Mouse (Mus musculus): ENCODE data around the gene Jph3.

Gene Jph3

GRCm38 (mm10) chr8:121792159-121792558 is 62.7 kb downstream of the Jph3 start:
- DNase-seq, result no peak

GRCm38 (mm10) chr8:121792627-121793026 is 63.2 kb downstream of the Jph3 start:
- no peak for DNase-seq

DNA sequence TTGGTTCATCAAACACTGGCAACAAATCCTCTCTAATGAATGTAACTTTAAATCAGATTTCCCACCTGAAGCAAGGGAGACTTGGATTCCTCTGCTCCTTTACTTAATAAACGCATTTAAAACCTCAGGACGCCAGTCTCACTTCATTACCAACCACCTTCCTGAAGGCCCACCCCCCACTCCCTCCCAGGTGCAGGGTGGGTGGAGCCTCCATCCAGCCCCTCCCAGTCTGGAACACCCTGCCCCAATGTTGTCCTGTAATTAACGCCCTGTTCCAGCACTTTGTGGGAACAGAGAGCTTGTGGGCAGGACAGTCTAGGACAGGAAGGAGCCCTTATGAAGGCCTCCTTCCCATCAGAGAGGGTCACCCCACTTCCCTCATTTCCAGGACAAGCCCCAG is 64.7 kb downstream of the Jph3 start:
- DNase-seq, result no peak

GRCm38 (mm10) chr8:121795461-121795860 is 66.0 kb downstream of the Jph3 start:
- DNase-seq, result no peak

GRCm38 (mm10) chr8:121796406-121796805 is 67.0 kb downstream of the Jph3 start:
- no peak for DNase-seq

DNA sequence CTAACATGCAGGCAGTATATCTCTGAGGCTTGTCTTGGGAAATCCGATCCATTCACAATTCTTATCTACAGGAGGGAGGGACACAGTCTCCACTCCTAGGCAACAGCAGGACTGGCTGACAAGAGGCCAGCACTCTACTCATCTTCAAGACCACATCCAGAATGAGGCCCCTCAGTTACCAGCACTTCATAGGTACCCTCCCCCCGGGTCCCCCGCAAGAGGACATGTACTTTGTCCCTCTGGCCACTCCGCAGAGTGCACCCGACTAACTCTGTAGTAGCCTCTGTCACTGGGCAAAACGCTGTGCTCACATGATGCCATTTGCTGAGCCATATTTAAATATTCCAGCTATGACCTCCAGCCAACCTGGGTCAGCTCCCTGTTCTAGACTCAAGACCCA is 69.0 kb downstream of the Jph3 start:
- no peak for DNase-seq

DNA sequence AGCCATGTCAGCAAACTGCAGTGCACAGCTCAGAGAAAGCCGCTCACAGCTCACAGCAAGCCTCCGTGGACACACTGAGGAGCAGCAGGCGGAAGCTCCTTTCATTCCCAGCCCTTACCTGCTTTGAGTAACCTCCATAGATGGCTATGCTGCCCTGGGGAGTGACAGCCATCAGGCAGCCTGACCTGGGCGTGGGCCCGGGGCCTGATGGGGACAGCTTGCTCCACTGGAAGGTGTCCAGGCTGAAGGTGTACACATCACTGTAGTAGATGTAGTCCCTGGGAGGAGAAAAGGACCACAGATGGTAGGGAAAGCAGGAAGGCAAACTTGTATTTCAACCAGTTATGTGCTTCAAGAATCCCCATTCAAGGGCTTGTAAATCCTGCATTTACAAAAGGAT is 75.4 kb downstream of the Jph3 start:
- DNase-seq, result no peak

DNA sequence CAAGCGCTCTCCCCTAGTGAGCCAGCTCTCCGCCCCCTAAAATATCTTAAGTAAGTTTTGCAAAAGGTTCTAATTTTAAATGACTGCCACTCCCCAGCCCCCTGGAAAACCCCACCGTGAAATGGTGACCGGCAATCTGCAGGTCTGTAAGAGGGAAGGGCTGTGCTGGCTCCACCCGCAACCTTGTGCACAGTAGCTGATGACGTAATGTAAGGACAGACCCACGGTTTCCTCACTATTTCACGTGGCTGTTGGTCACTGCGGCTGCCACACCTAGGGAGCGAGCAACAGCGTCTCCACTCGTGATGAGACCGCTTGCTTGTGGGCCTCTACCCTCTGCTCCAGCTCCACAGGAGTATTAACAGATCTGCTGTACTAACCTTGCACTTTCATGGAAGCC is 76.7 kb downstream of the Jph3 start:
- DNase-seq, result no peak

GRCm38 (mm10) chr8:121808032-121808431 is 78.6 kb downstream of the Jph3 start:
- DNase-seq, result no peak

GRCm38 (mm10) chr8:121809524-121810155 is 80.2 kb downstream of the Jph3 start:
- no peak for DNase-seq

DNA sequence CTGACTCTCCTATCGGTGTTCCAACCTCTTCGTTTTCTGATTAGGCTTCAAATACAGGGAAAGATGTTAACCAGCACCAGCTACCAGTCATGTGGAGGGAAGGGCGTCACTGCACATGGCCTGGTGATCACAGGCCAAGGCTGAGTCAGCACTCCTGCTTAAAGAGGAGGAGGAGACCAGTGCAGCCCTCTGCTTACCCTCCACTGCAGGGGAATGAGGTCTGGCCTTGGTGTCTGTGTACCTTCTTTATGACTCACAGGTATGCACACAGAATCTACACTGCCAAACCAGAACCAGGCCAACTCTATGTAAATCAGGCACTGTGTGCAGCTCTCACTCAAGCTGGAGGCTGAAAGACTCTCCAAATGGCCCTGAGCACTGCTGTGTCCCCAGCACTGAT is 82.1 kb downstream of the Jph3 start:
- DNase-seq, result no peak

GRCm38 (mm10) chr8:121811931-121812570 is 82.6 kb downstream of the Jph3 start:
- DNase-seq, result no peak

DNA sequence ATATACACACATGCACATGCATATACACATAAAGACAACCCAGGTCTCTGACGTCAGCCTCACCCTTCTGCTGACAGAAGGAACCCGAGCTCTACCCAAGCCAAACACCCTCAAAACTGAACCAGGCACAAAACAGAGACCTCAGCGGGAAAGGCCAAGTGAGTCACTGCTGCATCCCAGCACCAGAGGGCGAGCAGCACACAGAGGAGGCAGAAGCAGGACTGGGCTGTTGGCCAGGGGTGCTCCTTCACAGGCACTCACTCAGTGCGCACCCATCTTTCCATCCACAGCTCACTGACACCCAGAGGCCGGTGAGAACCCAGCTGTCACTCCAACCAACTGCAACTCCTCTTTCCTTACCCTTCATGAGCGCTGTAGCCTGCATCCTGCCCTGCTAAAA is 88.8 kb downstream of the Jph3 start:
- DNase-seq, result no peak

DNA sequence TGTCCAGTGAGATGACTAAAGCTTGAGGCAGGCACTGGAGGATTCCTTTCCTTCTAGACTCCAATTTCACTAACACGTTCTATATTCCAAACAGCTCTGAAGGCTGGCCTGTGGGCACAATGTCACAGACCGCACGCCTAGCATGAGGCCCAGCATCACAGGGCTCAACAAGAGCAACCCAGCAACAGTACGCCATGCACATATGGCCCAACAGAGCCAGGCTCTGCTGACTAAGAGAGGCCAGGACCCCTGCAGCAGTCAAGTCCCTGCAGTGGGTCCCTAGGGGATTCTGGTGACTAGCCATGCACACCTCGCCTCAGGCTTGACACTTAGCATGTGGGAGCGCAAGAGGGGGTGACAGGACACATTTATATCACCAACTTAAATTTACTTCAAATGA is 91.4 kb downstream of the Jph3 start:
- DNase-seq, result no peak

DNA sequence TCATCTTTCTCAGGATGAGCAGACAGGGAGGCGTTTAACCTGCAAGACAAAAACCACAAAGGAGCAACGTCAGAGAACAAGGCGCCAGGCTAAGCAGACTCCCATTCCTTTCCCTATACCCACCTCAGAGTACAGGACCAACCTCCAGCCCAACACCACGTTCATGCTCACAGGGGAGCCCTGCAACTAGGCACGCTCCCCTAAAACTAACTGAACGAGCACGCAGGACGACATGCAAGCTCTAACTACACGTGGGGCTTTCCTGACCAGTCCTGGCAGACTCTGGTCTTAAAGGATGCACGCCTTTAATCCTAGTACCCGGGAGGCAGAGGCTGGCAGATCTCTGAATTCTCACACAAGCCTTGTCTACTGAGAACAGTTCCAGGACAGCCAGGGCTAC is 91.9 kb downstream of the Jph3 start:
- no peak for DNase-seq

GRCm38 (mm10) chr8:121821770-121822169 is 92.3 kb downstream of the Jph3 start:
- DNase-seq, result no peak

- no peak for DNase-seq
Measured at GRCm38 (mm10) chr8:121827726-121828125, 98.3 kb downstream of the Jph3 start.

DNA sequence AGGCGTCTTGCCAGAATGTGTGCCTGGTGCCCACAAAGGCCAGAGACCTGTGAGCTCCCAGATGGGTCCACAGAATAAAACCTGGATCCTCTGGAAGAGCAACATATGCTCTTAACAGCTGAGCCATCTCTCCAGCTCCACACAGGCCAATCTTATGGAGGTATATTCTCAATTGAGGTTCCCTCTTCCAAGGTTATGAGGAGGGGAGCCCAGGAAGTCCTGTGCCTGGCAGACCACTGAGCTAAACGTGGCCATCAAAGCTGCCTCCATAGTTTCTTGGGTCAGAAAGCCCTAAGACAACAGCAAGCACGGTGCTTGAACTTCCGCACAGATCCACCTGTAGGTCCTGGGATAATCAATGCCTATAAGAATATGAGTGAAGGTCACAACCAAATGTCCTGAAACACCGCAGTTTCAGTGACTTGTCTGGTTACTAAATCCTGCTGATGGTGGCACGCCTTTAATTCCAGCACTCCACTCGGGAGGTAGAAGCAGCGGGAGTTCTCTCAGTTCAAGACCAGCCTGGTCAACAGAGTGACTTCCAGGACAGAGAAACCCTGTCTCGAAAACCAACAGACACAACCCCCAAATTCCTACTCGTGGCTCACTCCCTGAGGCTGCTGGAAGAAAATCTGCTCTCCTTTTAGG is 99.1 kb downstream of the Jph3 start:
- DNase-seq, result no peak

DNA sequence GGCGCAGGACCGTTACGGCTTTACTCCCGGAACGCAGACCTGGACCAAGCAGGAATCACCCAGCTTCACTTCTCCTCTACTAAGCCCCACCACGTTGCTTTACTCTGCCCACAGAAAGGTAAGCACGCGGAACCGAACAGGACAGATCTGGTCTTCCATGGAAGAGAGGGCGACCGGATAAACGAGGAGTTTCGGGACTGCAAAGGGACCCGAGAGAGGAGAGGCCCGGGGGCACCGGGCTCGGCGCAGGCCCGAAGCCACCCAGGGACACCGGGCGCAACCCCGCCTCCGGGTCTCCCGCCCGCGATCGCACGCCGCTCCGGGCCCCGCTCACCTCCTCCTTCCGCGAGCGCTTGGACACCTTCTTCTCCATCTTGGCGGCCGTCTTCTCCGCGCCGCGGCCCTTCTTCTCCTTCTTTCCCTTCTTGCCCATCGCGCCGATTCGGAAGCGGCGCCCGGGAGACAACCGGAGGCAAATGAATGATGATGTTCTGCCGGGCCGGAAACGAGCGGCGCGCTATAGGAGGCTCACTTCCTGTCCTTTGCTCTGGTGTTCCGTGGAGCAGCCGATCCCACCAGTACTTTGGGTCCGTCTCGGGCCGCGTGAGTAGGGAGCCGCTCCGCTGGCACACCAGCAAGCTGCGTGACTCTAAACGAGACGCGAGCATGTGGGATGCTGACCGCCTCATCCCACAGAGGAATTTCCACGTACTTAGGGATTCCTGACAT is 99.8 kb downstream of the Jph3 start, which contains the start of gene Klhdc4:
Gene Klhdc4 (minus strand): TSS at position 522 of the 729 bp plus-strand sequence.
- peak; percentile 87 for DNase-seq

GRCm38 (mm10) chr8:121829777-121830362 is 100.4 kb downstream of the Jph3 start:
- no peak for DNase-seq

DNA sequence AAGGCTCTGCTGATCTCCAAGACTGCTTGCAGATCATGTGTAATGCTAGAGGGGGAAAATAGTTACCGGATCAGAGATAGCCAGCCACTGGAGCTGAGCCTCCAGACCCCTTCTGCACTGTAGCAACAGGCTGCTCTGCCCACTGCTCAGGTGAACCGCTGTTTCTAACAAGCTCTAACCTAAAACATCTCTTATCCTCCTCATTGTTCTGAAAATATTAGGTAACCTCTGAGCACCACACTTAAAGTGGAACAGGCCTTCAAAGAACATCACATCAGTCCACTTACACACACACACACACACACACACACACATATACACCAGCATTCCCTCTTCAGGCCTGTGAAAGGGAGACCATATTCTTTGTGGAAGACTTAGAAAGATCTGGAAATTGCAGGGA is 102.6 kb downstream of the Jph3 start:
- no peak for DNase-seq

DNA sequence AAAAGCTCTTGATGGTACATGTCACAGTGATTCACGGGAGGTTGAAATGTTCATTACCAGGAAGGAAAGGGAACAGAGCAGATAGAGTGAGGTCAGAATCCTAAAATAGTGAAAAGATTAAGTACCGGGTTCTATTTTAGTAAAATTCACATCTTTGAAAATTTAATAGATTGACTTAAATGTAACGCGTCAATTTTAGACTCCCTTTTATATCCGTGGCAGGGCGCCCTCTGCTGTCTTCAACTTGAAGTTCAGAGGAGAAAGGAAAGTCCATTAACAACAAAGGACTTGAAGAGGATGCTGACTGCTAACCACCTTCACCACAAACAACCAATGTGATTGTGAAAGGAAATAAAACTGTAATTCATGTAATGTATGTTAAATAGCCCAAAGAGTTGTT is 103.1 kb downstream of the Jph3 start:
- DNase-seq, result peak; percentile 75

- DNase-seq, result peak; percentile 52
Measured at GRCm38 (mm10) chr8:121841242-121841641, 111.8 kb downstream of the Jph3 start.
